Mouse (Mus musculus): ENCODE results near the gene Car5b. TPM values are rescaled to one million over a fixed set of nuclear protein-coding genes. Genes with fewer than 3 reads are reported as not detected.

The Car5b gene
- 0.45 and 0.66 TPM in 2 replicates for polyA plus RNA-seq (2012; rRNA removed)

GRCm38 (mm10) chrX:164027607-164028289 lies at the start of gene Car5b:
TSS of gene Car5b (minus strand) at chrX:164027997.

GRCm38 (mm10) chrX:164076040-164076775 lies 48.4 kb upstream of the Car5b start, which contains the start of gene Siah1b:
TSS of gene Siah1b (minus strand) at chrX:164076493.

GRCm38 (mm10) chrX:163958467-163958875 lies 69.3 kb downstream of the Car5b start, which contains the start of gene Zrsr2:
TSS of gene Zrsr2 (minus strand) at chrX:163958661.

Other genes with a start within 250 kb of the Car5b start
- gene Ap1s2, start 119.0 kb downstream of the Car5b start, polyA plus RNA-seq (2012; rRNA removed) = 36.5 and 40.8 TPM in 2 replicates
- 35.5 and 37.8 TPM in 2 replicates for gene Zrsr2, start 69.3 kb downstream of the Car5b start, polyA plus RNA-seq (2012; rRNA removed)
- gene Siah1b, start 48.5 kb upstream of the Car5b start, polyA plus RNA-seq (2012; rRNA removed) = 22.0 and 24.9 TPM in 2 replicates
- 0.09 TPM in 1 of 2 replicates, not detected in the other for gene Cltrn, start 60.8 kb upstream of the Car5b start, polyA plus RNA-seq (2012; rRNA removed)
- 0.14 and 0.26 TPM in 2 replicates for gene Ace2, start 111.3 kb upstream of the Car5b start, polyA plus RNA-seq (2012; rRNA removed)
- gene Bmx, start 230.2 kb upstream of the Car5b start, polyA plus RNA-seq (2012; rRNA removed) = 0.33 and 0.44 TPM in 2 replicates
- gene Pir, start 241.4 kb upstream of the Car5b start, polyA plus RNA-seq (2012; rRNA removed) = 1.4 and 1.7 TPM in 2 replicates